Mouse (Mus musculus) ovary, adult 10 weeks (tissue): ENCODE measurements around the gene Tekt2. TPM values are rescaled to one million over a fixed set of nuclear protein-coding genes. Genes with fewer than 3 reads are reported as not detected.

Source experiments
- polyA plus RNA-seq: library from polyadenylated mRNA; stranded (reverse); fragments of 350-450 nt; fragmentation: Illumina TruSeq; extraction: RNeasy Lipid Tissue Mini Kit (QIAGEN cat#74804); gene quantifications from one replicate; pipeline ENCODE4 v1.2.3, GENCODE M21; 2014

Tekt2 gene
- not detected for polyA plus RNA-seq

GRCm38 (mm10) chr4:126325281-126325861 is at the start of gene Tekt2:
TSS of gene Tekt2 (minus strand) at chr4:126325688.

GRCm38 (mm10) chr4:126321111-126321853 is 4.2 kb downstream of the Tekt2 start, which contains the start of gene Adprhl2:
TSS of gene Adprhl2 (minus strand) at chr4:126321703.

GRCm38 (mm10) chr4:126286492-126286891 is 39.0 kb downstream of the Tekt2 start, which contains the start of gene Col8a2:
TSS of gene Col8a2 (plus strand) at chr4:126286793.

Other genes starting within 250 kb of the Tekt2 start
- gene Lsm10, start 229.1 kb downstream of the Tekt2 start, polyA plus RNA-seq = 3.6 TPM
- 2.7 TPM for gene Stk40, start 221.7 kb downstream of the Tekt2 start, polyA plus RNA-seq
- not detected for gene Eva1b, start 177.9 kb downstream of the Tekt2 start, polyA plus RNA-seq
- 0.40 TPM for gene Sh3d21, start 162.2 kb downstream of the Tekt2 start, polyA plus RNA-seq
- gene Thrap3, start 122.9 kb downstream of the Tekt2 start, polyA plus RNA-seq = 292 TPM
- 1.6 TPM for gene Map7d1, start 69.3 kb downstream of the Tekt2 start, polyA plus RNA-seq
- 27.5 TPM for gene Trappc3, start 63.4 kb downstream of the Tekt2 start, polyA plus RNA-seq
- 2.4 TPM for gene Col8a2, start 38.9 kb downstream of the Tekt2 start, polyA plus RNA-seq
- not detected for gene Adprhl2, start 4.0 kb downstream of the Tekt2 start, polyA plus RNA-seq
- gene Ago3, start 103.9 kb upstream of the Tekt2 start, polyA plus RNA-seq = 21.1 TPM
- 28.3 TPM for gene Ago1, start 142.9 kb upstream of the Tekt2 start, polyA plus RNA-seq
- gene Ago4, start 207.8 kb upstream of the Tekt2 start, polyA plus RNA-seq = 7.6 TPM
- 13.2 TPM for gene Clspn, start 231.2 kb upstream of the Tekt2 start, polyA plus RNA-seq